Mouse (Mus musculus) monocyte, adult 5-6 weeks (primary cell): Measurements from ENCODE around the gene Ncaph2. TPM values are rescaled to one million over a fixed set of nuclear protein-coding genes. Genes with fewer than 3 reads are reported as not detected.
A peak's percentile ranks its signal among the peaks of the same experiment; 100 is the strongest.

Experiments
- ATAC-seq: fragments of 153-309, 156-312 bp; replicated peaks from 2 replicates; pipeline ENCODE4 v1.8.0; 2017; ENCODE audit warnings: mild to moderate bottlenecking; ENCODE audit not compliant: low TSS enrichment, insufficient number of reproducible peaks, severe bottlenecking, poor library complexity, low FRiP score
- total RNA-seq: library from RNA; stranded (forward); fragments of 200-1000, 200-491, 200-594 nt; gene quantifications from 3 replicates; pipeline ENCODE4 v1.2.3, GENCODE M21; 2017

The Ncaph2 gene
- 71.4 to 99.9 TPM (median 80.6 TPM) in 3 replicates for total RNA-seq

DNA sequence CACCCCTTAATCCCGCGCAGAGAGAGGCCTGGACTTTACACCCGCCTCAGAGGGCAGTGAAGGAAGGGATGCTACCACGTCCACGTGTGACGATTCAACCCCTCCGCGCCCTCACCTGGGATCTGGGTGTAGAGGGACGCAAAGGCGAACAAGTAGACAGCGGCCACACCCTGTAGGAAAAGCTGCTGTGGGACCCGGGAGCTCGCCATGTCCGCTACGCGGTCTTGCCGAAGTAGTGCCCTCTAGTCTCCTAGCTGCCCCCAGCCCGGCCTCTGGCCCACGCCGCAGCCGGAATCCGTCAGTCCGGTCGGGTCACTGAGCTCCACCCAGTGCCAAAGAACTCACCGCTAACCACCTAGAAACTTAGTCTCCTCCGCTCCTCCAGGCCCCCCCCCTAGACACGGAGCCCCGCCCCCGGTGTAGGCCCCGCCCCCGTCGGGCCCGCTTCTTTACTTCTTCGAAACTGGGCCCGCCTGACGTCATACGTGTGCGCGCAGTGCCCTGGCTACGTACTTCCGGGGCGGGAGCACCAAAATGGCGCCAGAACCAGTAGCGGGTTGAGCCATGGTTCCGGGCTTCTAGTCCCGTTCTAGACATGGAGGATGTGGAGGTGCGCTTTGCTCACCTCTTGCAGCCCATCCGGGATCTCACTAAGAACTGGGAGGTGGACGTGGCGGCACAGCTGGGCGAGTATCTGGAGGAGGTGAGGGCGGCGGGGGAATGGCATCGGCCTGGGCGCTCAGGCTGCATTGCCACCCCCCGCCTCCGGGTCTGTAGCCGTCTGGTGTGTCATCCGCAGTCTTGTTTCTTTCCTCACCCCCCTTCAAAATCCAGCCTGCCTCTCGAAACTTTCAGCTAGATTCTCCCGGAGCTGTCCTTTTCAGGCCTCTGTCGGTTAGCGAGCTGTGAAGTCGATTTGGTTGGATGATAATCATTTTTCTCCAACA lies at the start of gene Ncaph2, which contains the start of gene Lmf2:
Gene Ncaph2, plus strand, starts transcription at position 479 of the 947 bp plus-strand sequence.
Gene Lmf2, minus strand, starts transcription at position 419 of the 947 bp plus-strand sequence.
- peak; percentile 88 for ATAC-seq

DNA sequence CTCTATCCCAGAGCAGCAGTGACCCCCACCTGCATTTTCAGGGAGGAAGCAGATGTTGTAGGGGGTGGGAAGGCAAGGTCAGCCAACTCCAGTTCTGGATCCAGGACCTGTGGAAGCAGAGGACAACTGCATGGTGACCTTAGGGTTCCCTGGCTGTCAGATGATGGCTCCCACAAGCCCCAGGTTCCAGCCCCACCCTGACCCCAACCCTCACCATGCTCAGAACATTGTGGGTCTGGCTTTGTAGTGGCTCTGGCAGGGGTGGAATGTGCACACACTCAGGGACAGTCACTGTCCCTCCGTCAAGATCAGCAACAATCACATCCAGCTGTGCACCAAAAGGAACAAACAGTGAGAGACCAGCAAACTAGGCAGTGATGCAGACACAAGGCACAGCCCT lies 49.6 kb upstream of the Ncaph2 start:
- no peak for ATAC-seq

DNA sequence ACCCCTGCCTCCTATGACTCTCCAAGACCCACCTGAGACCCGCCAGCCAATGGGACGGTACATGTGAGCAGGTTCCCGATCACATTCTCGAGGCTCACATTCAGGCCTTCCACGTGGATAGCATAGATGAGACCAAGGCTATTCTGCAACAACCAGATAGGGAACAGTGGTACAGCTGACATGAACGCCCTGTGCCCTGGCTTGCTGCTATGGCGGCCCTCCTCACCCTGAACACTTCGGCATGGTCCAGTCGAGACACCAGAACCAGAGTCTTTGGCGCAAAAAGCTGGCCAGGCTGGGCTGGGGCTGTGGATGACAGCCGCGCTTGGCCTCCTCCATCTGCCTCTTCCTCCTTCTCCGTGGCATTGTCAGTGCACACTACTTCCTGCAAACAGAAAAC lies 48.1 kb upstream of the Ncaph2 start:
- ATAC-seq = no peak

DNA sequence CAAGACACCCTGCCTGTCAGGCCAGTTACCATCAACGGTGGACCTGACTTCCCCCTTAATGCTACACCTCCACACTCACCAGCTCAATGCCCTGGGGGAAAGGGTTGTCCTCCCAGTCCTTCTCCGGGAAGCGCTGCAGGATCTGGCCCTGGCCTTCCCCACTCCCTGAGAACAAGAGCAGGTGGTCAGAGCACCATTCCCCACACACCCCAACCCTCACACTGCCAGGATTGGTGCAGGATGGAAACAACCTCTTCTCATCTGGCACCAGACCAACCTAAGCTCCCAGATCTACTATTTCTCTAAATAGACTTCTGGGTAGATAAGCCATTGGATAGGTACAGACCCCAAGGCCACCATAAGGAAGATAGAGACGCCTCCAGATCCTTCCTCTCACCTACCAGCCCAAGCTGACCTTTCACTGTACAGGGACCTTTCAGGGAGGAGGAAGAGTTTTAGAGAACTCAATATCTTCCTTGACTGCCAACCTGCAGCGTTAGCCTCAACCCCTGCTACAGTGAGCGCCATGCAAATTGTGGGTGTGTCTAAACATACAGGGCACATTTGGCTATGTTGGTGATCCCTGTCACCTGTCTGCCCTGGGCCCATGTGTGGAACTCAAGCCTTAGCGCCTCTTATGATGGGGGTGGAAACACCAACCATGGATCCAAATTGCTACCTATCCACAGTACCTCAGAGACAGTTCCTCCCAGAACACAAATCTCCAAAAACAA lies 46.9 kb upstream of the Ncaph2 start:
- no peak for ATAC-seq

GRCm38 (mm10) chr15:89309962-89310498 lies 45.5 kb upstream of the Ncaph2 start:
- 0 out of 2 replicates have a peak, but pooled peaks have one; percentile 23 for ATAC-seq

GRCm38 (mm10) chr15:89313359-89313758 lies 42.2 kb upstream of the Ncaph2 start:
- no peak for ATAC-seq

DNA sequence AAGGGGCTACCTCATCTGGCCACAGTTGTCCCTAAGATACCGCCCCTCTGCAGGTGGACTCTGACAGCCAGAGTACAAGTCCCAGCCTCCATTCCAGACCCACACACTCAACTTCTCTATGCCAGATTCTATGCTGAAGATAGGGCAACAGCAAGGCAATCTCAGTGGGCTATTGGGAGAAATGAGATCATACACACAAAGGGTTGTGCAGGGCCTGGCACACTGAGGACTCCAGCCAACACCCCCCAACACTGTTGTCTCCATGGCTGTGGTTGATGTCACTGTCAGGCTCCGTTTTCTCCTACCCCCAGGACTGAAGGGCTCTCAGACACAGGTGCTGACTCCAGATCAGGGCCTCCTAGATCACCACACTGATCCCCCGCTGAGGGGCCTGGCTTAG lies 41.4 kb upstream of the Ncaph2 start:
- ATAC-seq = no peak

DNA sequence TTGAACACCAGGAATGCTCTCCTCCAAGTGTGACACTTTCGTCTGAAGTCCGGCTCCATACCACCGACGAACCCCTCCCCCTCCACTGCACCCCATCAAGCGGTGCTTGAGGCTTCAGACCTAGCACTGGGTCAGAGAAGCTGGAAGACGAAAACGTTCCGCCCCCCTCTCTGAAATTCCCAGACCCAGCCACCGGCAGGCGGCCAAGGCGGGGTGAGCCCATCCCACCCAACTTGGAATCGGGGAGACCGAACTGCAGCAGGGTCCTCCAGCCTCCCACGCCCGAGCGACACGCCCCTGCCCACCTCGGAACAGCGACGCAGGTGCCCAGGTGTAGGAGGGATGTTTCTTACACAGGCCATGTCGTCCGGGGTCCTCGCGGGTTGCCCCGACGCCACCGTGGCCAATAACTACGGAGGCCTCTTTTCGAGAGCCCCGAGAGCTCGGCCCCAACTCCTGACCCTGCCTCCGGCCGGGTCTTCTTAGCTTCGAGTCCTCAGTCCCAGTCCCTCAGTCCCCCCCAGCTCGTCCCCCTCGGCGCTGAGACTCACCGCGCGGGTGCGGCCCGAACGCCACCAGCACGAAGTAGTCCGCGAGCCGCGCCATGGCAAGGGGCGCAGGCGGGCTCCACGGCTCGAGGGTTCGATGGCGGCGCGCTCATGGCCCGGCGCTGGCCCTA lies 40.9 kb upstream of the Ncaph2 start:
- ATAC-seq = no peak

- peak; percentile 96 for ATAC-seq
These were observed 40.3 kb upstream of the Ncaph2 start, which contains the start of gene Sbf1 for GRCm38 (mm10) chr15:89315190-89315731. TSS of gene Sbf1 (minus strand) at chr15:89315311.

GRCm38 (mm10) chr15:89316146-89316545 lies 39.4 kb upstream of the Ncaph2 start:
- ATAC-seq = no peak

DNA sequence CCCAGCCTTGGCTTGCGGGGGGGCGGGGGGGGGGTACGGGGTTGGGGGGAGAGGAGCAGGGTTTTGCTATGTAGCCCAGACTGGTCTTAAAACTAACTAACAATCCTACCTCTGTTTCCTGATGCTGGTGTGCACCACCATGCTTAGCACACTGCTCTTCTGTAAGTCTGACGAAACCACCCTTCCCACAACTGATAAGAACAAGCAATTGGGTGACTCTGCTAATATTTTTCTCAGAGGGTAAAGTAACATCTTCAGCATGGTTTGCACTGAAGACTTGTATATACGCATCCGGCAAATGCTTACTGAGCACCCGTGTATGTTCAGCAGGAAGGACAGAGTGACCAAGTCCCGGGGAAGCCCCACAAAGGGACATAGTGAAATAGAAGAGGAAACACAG lies 34.3 kb upstream of the Ncaph2 start:
- ATAC-seq = no peak

- no peak for ATAC-seq
These were observed 32.6 kb upstream of the Ncaph2 start, which contains the start of gene Adm2 for GRCm38 (mm10) chr15:89322670-89323522. TSS of gene Adm2 (plus strand) at chr15:89322720.

DNA sequence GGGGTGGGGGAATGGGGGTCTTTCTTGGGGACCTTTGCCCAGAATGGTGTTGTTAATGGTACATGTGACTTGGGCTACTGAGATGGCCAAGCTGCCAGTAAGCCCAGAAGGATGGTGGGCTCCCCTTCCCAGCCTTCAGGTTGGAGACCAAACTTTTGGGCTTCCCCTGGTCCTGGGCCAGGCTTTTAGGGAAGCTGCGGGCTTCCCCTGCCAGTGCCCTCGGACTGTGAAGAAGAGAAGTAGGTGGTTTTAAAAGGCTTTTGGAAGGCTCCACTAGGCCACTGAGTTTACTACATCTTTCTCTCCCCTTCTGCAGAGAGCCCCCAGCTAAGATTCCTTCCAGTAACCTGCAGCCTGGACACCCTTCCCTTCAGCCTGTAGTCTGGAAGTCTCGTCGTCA lies 31.9 kb upstream of the Ncaph2 start:
- ATAC-seq = no peak

- ATAC-seq = no peak
These were observed 29.1 kb upstream of the Ncaph2 start for GRCm38 (mm10) chr15:89326441-89326840.

DNA sequence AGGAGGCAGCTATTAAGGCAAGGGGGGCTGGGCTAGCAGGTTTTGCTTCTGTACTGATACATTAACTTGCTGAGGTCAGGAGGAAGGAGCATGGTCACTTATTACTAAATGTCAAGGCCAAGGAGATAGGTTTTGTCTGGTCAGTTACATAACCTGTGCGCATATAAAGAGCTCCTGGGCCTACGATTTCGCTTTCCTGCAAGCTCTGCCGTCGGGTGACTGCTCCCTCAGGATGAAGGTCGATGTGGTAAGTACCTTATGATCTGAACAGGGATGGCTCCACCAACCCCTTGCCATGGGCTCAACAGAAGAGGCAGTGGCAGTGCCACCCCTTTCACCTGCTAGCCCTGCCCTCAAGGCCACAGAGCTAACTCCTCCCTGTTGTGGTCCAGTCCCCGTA lies 21.2 kb upstream of the Ncaph2 start, which contains the start of gene Miox:
Gene Miox, plus strand, starts transcription at position 128 of the 400 bp plus-strand sequence.
- ATAC-seq = no peak

GRCm38 (mm10) chr15:89334774-89335537 lies 20.6 kb upstream of the Ncaph2 start:
- no peak for ATAC-seq

DNA sequence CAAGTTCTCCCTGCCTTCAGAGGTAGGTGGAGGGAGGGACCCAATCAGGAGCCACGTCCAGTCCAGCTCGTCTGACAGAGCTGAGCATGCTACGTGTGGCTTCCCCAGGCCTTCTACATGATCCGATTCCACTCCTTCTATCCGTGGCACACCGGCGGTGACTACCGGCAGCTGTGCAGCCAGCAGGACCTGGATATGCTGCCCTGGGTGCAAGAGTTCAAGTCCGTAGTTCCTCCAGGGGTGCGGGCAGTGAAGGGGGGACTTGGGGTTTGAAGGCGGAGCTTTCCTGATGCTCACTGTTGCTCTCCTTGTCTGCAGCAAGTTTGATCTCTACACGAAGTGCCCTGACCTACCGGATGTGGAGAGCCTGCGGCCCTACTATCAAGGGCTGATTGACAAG lies 19.1 kb upstream of the Ncaph2 start:
- no peak for ATAC-seq
